Mouse (Mus musculus) heart, postnatal 36 days (tissue): ENCODE results near the gene Ccdc107. TPM values are rescaled to one million over a fixed set of nuclear protein-coding genes. Genes with fewer than 3 reads are reported as not detected.
A peak's percentile ranks its signal among the peaks of the same experiment; 100 is the strongest.
"Not testable (repeated sequence)": the region's sequence is repeated elsewhere in the genome, so short reads cannot be mapped to it uniquely, and the experiment has no call there.

Experiments used
- DNase-seq, 2 experiments: peaks; one replicate each; pipeline ENCODE4 v3.0.0; 2021 to 2022
- intact Hi-C: fragments of 180-260 bp; cut with DNase I; formaldehyde crosslinking; loops from one replicate; pipeline ENCODE4 v1.15.1; 2025
- total RNA-seq, 2 experiments: library from RNA; stranded (reverse); gene quantifications; 2 replicates each; pipeline ENCODE4 v1.2.3; 2021

The Ccdc107 gene
- total RNA-seq, 2 experiments from 2014 or later: 25.3 to 29.8 TPM

- intact Hi-C loops: no loop called here
- no peak for DNase-seq
Observed at GRCm38 (mm10) chr4:43482591-43482990, 10.1 kb upstream of the Ccdc107 start.

GRCm38 (mm10) chr4:43483535-43484091 lies 9.1 kb upstream of the Ccdc107 start, which contains the start of gene Sit1:
Gene Sit1 (minus strand): TSS chr4:43483734.
- intact Hi-C loops: no loop called here
- no peak for DNase-seq

GRCm38 (mm10) chr4:43485666-43486065 lies 7.0 kb upstream of the Ccdc107 start:
- DNase-seq: not testable (repeated sequence)
- intact Hi-C loops: loop anchor here (5.0 kb wide), 1 partner anchor 103 kb away; the partner anchor contains the start of gene Rusc2

GRCm38 (mm10) chr4:43489611-43490010 lies 3.1 kb upstream of the Ccdc107 start:
- intact Hi-C loops: loop anchor here (1.0 to 5.0 kb wide), 2 partner anchors 68 to 107 kb away; partner anchors contain the start of gene Rusc2
- no peak for DNase-seq

DNA sequence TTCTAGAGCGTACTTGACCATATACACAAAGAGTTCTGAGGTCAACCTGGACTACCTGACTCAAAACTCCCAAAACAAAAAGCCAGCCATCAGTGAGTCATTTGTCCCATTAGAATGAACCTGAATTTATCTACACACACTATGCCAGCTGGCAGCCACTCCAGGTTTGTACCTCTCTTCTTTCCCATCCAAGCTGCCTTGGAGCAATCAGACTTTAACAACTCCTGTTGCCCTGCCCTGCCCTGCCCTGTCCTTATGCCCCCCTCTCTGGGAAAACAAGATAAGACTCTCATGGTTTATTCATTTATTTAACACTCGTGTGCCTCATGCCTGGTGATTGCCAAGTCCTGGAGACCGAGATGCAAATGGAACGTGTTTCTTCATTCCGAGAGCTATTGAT lies 1.9 kb upstream of the Ccdc107 start:
- DNase-seq: peak in 1 of 2 experiments; percentile 22
- intact Hi-C loops: no loop called here

DNA sequence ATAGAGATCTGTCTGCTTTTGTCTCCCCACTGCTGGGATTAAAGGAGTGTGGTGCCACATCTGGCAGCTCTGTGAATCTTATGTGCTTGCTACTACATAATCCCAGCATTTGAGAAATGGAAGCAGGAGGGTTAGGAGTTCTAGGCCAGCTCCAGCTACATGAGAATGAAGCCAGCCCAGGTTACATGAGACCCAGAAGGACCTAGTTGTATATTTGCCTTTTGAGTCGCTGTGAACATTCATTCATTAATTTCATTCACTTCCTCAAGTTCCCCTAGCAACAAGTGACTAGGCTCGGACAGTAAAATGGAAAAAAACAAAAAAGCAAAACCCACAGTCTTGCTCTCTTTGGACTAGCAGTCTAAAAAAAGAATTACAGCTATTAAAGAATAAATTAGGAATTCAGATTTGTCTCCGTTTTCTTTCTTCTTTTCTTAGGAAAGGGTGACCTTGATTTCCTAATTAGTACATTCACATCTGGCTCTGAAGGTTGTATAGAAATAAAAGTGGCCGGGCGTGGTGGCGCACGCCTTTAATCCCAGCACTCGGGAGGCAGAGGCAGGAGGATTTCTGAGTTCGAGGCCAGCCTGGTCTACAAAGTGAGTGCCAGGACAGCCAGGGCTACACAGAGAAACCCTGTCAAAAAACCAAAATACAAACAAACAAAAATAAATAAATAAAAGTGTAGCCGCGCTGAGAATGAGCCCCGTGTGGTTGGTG lies 439 bp upstream of the Ccdc107 start:
- intact Hi-C loops: loop anchor here (2.0 kb wide), 1 partner anchor 69 kb away; no protein-coding TSS in a partner anchor
- DNase-seq: no peak

GRCm38 (mm10) chr4:43493186-43493845 lies 616 bp downstream of the Ccdc107 start:
- intact Hi-C loops: loop anchor here (2.0 kb wide), 1 partner anchor 67 kb away; no protein-coding TSS in a partner anchor

DNA sequence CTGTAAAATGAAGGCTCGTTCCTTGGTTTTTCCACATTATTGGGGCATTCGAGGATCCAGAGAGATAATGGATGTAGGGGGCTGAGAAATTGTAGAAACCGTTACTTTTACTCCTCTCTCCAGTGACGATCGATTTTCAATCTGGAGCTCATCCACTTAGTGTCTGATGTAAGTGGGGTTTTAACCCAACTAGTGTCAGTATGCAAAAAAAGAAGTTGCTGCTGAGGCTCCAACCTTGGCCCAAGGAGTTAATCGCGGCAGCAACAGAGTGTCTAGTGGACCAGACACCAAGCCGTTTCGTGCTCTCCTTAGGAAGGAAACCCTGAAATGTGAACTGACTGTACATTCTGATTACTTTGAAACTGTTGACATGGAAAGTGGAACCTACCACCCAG lies 1.1 kb downstream of the Ccdc107 start:
- intact Hi-C loops: loop anchor here (2.0 kb wide), 1 partner anchor 67 kb away; no protein-coding TSS in a partner anchor
- DNase-seq: no peak

More at GRCm38 (mm10) chr4:43493186-43493845, 616 bp downstream of the Ccdc107 start:
- DNase-seq: peak; percentile 97 to 99

DNA sequence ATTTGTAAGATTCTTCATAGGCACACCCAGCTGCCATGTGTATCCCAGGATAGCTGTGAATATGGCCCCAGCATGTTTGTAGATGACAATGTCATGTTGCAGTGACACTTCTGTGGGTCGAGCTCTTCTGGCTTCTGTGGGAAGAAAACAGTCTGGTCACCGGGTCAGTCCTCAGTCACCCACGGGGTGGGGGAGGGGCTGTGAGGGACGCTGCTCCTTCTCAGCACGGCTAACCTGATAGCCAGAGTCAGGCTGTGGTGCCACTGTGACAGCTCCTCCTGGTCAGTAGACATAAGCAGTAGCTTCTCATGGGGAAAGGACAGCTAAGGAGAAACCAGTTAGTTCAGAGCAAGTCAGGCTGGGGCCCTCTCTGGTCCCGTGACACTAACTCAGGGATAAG lies 3.9 kb downstream of the Ccdc107 start:
- intact Hi-C loops: no loop called here
- DNase-seq: no peak

DNA sequence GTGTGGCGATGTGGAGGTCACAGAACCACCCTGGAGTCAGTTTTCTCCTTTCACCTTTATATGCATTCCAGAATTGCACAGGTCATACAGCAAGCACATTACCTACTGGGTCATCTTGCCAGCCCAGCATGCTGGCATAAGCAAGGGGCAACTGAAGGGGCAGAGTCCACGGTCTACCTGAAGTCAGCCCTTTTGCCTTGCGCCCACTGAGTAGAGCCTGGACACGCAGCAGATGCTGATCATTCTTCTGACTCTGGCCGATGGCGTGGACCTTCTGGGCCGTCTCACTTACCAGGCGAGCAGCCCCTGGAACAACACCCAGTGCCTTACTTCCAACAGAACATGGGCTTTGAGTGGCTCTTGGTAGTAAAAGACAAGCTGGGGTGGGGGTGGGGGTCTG lies 4.7 kb downstream of the Ccdc107 start:
- DNase-seq: no peak
- intact Hi-C loops: no loop called here

DNA sequence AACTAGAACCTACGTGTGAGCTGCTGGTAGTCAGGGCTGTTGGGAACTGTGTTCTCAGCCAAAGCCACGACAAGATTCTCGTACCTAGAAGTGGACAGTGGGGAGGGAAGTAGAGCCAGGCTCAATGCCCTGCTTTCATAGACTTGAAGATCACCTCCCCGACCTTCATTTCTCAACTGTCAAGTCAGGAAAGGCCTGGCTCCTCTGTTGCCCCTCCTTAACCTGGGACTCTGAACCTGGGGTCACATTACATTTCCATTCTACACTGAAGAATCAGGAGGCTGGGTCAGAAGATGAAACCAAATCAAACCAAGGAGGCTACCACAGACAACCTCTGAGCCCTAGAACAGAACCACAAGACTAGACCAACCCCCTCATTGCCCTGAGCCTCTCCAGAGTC lies 5.2 kb downstream of the Ccdc107 start:
- DNase-seq: no peak
- intact Hi-C loops: loop anchor here (2.0 kb wide), 1 partner anchor 25 kb away; the partner anchor contains the start of gene Tpm2

DNA sequence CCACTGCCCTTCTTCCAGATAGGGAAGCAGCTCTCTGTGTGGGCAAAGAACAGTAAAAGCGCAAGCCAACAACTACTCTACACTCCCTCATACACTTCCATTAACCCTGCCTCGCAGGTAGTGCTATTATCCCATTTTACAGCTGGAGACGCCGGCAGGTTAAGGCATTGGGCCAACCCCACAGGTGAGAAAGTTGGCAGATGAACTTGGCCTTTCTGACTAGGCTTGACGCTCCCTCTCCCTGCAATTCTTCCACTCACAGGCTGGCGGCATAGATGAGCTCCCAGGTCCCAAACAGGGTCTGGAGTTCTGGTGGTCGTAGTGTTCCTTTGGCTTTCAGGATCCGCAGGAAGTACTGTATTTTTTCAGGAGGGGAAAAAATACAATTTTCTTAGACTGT lies 6.3 kb downstream of the Ccdc107 start:
- intact Hi-C loops: loop anchor here (2.0 kb wide), 1 partner anchor 24 kb away; the partner anchor contains the start of gene Tpm2
- DNase-seq: no peak

DNA sequence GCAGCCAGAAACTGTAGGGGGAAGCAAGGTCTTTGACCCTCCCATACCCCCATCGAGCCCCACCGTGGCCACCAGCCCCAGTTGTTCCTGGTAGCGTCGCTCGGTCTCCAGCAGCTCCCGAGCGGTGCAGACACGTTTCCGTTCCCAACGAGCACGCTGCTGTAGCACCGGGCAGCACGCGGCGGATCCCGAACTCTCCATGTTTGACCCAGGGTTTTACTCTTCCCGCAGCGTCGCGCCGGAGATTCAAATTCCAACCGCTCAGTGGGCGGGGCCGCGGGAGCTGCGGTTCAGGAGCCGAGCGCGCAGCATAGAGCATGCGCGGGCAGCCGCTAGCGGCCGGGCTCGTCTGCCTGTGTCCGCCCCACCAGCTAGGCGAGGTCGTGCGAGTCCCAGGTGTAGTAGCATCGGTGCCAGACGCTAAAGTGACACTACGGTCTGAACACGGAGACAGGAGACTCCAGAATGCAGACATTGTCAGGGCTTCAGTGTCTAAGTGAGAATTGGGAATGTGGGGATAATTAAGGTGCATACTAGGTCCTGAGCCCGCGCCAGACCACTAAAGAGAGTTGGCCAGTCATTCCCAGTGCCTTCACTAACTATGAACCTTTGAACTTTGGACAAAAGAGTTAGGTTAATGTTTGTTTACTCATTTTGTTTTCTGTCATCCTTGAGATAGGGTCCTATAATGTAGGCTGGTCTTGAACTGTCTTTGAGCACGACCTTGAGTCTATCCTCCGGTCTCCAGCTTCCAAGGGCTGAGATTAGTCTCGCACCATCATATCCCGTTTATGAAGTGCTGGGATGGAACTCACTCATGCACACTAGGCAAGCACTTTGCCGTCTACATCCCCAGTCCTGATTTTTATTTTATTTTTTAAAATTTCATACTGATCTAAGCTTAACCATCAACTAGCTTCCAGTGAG lies 7.0 kb downstream of the Ccdc107 start, which contains the start of gene Arhgef39:
Arhgef39 (minus strand) TSS at position 289 of the 927 bp plus-strand sequence.
- intact Hi-C loops: loop anchor here (2.0 kb wide), 1 partner anchor 23 kb away; the partner anchor contains the start of gene Tpm2
- peak; percentile 81 to 82 for DNase-seq

DNA sequence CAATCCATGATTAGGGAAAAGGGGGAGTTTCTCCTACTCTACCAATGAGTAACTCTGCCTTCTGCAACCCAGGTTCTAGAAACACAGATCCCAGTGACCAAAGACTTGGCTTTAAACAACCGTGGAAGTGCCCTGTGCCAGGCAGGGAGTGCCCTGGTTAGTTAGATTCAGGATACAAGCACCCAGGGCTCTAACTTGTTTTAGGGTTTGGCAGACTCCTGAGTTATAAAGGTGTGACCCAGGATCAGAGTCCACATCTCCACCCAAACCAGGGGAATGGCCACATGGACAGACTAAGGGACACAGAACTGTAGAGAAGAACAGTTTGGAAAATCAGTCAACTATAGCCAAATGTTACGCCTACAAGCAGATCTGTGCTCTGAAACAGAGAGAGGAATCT lies 10.3 kb downstream of the Ccdc107 start:
- intact Hi-C loops: no loop called here
- DNase-seq: no peak

GRCm38 (mm10) chr4:43503506-43503905 lies 10.8 kb downstream of the Ccdc107 start:
- intact Hi-C loops: no loop called here
- DNase-seq: no peak

GRCm38 (mm10) chr4:43504269-43504668 lies 11.6 kb downstream of the Ccdc107 start:
- intact Hi-C loops: no loop called here
- no peak for DNase-seq

- intact Hi-C loops: no loop called here
- no peak for DNase-seq
Observed at GRCm38 (mm10) chr4:43506074-43506473, 13.4 kb downstream of the Ccdc107 start.

DNA sequence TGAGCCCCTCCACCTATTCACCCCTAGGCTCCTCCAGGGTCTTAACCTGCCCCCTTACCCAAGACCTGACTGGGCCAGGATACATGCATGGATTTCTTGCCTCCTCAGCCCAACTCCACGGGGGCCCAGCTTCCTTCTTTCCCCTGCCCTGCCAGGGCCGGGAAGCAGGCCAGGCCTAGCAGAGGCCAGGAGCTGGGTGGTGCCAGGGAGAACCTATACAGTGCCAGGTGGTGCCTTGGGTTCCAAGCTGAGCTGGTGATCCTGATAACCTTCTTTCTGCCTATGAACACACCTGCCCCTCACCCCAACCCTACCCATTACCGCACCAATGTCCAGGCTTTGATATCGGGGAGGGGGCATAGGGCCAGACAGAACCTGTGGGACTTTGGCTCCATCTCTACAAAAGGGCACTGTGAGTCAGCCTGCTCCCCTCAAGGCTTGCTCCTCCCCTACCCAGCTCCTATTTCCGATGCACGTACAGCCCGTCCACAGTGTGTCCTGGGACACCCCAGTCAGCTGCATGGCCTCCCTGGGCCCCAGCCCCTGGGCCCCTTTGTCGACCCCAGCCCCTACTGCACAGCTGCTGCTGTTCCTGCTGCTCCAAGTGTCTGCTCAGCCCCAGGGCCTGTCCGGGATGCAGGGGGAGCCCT lies 14.0 kb downstream of the Ccdc107 start, which contains the start of gene Car9:
Car9 (plus strand) TSS at position 431 of the 650 bp plus-strand sequence.
- peak in 1 of 2 experiments; percentile 36 for DNase-seq
- intact Hi-C loops: no loop called here

DNA sequence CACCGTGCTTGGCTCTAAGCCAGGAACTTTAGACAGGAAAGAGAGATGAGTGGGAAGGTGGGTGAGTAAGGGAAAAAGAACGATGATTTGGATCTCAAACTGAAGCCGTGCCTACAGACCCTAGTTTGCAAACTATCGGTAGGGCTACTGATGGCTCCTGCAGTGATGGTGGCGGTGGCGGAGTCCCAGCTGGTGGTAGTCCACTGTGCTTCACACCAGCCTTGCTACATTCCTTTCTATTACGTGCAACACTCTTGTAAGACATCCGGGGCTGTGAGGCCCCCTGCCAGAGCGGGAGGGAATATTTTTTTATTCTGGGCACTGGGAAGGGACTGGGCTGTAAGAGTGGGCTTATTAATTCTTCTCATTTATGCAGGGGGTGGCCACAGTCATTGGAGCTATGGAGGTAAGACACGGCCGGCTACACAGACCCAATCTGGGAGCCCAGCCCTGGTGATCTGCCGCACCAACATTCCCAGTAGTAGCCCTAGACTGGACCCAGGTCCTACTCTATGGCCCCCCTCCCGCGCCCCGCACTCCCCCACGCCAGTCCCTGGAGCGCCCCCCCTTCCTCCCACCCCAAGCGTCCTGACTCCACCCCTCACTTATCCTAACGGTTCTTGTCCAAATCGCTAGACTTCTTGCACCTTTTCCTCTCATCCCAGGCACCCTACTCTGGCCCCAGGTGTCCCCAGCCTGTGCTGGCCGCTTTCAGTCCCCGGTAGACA lies 15.4 kb downstream of the Ccdc107 start:
- intact Hi-C loops: no loop called here
- DNase-seq: no peak
